Mouse (Mus musculus): ENCODE measurements around the gene Sigmar1.
"Not testable (repeated sequence)": the region's sequence is repeated elsewhere in the genome, so short reads cannot be mapped to it uniquely, and the experiment has no call there.

Gene Sigmar1

GRCm38 (mm10) chr4:41708192-41708745 lies 47.7 kb downstream of the Sigmar1 start:
- peak; percentile 86 for DNase-seq

- peak; percentile 84 for DNase-seq
Observed at GRCm38 (mm10) chr4:41707011-41707535, 48.9 kb downstream of the Sigmar1 start.

GRCm38 (mm10) chr4:41705922-41706754 lies 49.8 kb downstream of the Sigmar1 start:
- no peak for DNase-seq

- DNase-seq: no peak
Observed at GRCm38 (mm10) chr4:41704651-41705050, 51.3 kb downstream of the Sigmar1 start.

GRCm38 (mm10) chr4:41702226-41702625 lies 53.7 kb downstream of the Sigmar1 start:
- not testable (repeated sequence) for DNase-seq

DNA sequence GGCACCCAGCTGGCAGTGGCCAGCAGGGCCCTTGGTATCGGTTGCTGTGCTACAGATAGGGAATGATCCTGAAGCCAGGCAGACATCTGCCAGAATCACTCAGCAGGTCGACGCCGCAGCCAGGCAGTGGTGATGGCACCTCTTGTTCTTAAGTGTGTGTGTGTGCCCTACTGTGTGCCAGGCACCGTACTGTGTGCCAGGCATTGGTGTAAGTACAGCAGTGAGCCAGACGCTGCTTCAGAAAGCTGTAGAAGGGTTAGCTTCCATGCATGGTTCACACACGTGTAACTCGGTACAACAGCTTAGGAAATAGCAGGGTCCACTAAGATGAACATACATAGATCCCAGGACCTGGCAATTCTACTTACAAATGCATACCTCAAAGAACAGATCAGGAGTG lies 55.7 kb downstream of the Sigmar1 start:
- DNase-seq: not testable (repeated sequence)

DNA sequence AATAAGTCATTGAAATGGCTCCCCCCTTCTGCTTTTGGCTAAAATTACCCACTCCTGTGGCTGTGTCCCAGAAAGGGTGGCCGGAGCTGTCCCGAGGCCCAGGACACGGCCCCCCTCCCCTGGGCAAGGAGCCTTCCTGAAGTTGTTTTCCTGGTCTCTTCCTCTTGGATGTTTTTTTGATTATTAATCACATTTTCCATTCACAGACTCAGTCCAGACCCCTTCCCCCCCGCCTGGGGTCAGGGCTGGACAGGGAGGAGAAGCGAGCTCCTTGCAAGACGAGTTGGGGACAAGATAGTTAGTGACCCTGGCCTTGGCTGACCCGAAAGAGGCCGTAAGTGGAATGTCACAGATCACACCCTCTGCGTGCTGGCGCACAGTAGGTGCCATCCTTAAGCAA lies 56.2 kb downstream of the Sigmar1 start, which contains the start of gene Il11ra1:
TSS of gene Il11ra1 (plus strand) at position 207 of the 400 bp plus-strand sequence.
- not testable (repeated sequence) for DNase-seq

- DNase-seq: peak; percentile 33
Observed at GRCm38 (mm10) chr4:41698421-41699016, 57.4 kb downstream of the Sigmar1 start.

DNA sequence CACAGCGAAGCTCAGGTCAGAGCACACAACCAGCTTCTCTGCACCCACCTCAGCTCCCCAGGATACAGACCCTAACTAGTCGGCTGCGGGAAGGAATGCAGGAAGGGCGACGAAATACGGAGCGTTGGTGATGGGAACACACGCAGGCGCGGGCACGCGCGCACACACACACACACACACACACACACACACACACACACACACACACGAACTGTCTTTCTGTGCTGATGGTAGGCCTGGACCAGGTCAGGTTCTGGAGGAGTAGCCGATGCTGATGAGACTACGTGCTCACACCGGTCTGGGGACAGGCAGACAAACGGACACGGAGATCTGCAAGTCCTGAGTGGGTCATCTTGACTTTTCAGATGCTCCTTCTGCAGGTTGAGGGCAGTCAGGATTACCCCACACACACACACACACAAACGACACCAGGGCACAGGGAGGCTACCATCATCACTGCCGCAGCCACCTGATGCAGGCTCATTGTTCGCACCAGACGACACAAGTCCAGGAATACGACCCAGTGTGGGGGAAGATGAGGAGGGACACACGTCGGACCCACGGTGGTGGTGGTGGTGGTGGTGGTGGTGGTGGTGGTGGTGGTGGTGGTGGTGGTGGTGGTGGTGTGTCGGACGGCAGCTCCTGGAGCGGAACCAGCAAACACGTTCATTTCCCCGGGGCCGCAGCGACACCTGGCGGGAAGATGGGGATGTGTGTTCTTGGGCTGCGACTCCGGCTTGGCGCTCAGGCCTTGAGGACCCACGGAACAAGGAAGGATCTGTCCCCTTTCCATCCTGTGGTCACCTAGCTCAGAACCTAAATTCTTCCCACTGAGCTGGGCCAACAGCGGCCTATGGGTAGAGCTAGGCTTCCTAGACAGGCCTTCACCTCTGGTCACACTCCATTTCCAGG lies 58.8 kb downstream of the Sigmar1 start, which contains the start of gene Cntfr:
TSS of gene Cntfr (minus strand) at position 160 of the 912 bp plus-strand sequence.
- peak; percentile 82 for DNase-seq

GRCm38 (mm10) chr4:41696452-41696851 lies 59.5 kb downstream of the Sigmar1 start:
- not testable (repeated sequence) for DNase-seq

- DNase-seq: not testable (repeated sequence)
Observed at GRCm38 (mm10) chr4:41695800-41696199, 60.2 kb downstream of the Sigmar1 start.

GRCm38 (mm10) chr4:41693511-41693910 lies 62.4 kb downstream of the Sigmar1 start:
- DNase-seq: not testable (repeated sequence)

DNA sequence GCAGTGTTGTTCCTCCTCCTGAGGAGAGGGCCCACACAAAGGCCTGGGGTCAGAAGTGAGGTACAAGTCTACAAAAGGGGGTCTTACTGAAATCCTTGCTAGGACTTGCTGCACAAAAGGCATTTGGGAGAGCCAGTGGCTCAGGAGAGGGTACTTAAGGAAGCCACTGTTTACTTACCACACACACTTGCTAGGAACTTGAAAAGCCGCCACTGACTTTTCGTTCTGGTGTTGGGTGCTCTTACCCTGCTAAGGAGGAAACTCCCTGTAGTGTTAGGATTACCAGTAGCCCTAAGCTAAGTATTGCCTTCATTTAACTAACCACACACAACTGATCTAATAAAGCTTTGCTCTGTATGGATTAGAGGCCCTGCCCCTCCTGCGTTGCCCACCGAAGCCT lies 65.9 kb downstream of the Sigmar1 start:
- not testable (repeated sequence) for DNase-seq

DNA sequence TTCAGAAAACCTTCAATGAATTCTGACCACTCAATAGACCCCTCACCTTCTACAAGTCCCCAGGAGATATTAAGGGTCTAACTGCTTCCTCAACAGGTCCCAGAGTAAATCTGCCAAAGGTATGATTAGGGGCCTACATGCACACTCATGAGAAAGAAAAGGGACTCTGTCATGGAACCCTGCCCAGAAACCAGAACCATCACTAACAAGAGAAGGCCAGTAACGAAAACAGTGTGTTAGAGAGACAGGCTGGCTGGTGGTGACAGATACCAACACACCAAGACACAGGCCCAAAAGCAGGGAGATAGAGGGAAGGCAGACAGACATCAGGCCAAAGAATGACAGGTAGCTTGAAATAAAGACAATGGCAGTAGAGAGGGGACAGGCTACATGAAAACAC lies 67.4 kb downstream of the Sigmar1 start:
- not testable (repeated sequence) for DNase-seq
